ENCODE assay signal across 13 mouse cellular contexts in genomic region chr11:79093386-79093906, GRCm38 (mm10). TPM values are rescaled to one million over a fixed set of nuclear protein-coding genes. Genes with fewer than 3 reads are reported as not detected.
A peak's percentile ranks its signal among the peaks of the same experiment; 100 is the strongest.
DNase-seq lines count a peak whose midpoint lies in the region; ATAC-seq and TF ChIP-seq lines count a peak whose summit lies in the region.
"Had no signal": no experiment of that assay in that cellular context is flagged by ENCODE, and none has a peak within 500 bp of the region (broad histone marks: within the 10 kb centered on the region; RNA-seq: fewer than 3 reads in every experiment).

No protein-coding gene starts in this region.

- TF ChIP-seq CTCF in lung, postnatal 0 days (IDR thresholded peaks at IDR 0.05), result no peak

- no peak overlapping the region for H3K4me2 ChIP-seq in heart, embryonic 16.5 days (ENCODE audit: low read depth, low read length)
- H3K4me2 ChIP-seq in lung, postnatal 0 days (replicated peaks; ENCODE audit: low read depth, low read length), result no peak overlapping the region
- no peak overlapping the region for H3K4me2 ChIP-seq in stomach, embryonic 16.5 days (ENCODE audit: low read depth, low read length)

- H3K4me3 ChIP-seq in heart, embryonic 16.5 days (ENCODE audit: low read length), result no peak overlapping the region
- H3K4me3 ChIP-seq in lung, postnatal 0 days (ENCODE audit: low read depth, low read length), result no peak overlapping the region
- no peak overlapping the region for H3K4me3 ChIP-seq in stomach, embryonic 16.5 days (replicated peaks; ENCODE audit: low read length)
- H3K4me3 ChIP-seq: limb, embryonic 10.5 days had no signal

- no peak overlapping the region for H3K9ac ChIP-seq in heart, embryonic 16.5 days (ENCODE audit: low read length)
- H3K9ac ChIP-seq in lung, postnatal 0 days (replicated peaks; ENCODE audit: low read depth), result no peak overlapping the region; the same call in 1 of the 2 replicates
- no peak overlapping the region for H3K9ac ChIP-seq in stomach, embryonic 16.5 days (ENCODE audit: low read length)

- peaks cover 58% of the 10 kb centered on the region for H3K4me1 ChIP-seq in heart, embryonic 16.5 days (ENCODE audit: control insufficient read depth, insufficient read depth, low read length)
- peaks cover 34% of the 10 kb centered on the region for H3K4me1 ChIP-seq in lung, postnatal 0 days (ENCODE audit: insufficient read depth, low read depth, low read length)
- peaks cover 42% of the 10 kb centered on the region for H3K4me1 ChIP-seq in stomach, embryonic 16.5 days (ENCODE audit: control insufficient read depth, insufficient read depth, low read length)

- no peak for ATAC-seq in heart, embryonic 16.5 days (replicated peaks; ENCODE audit: extremely low read depth, insufficient read depth, low FRiP score)
- ATAC-seq in lung, postnatal 0 days, result peak; percentile 34
- no peak for ATAC-seq in stomach, embryonic 16.5 days (ENCODE audit: insufficient read depth, low FRiP score)

- no peaks in the 10 kb centered on the region for H3K36me3 ChIP-seq in heart, embryonic 16.5 days (ENCODE audit: control insufficient read depth, insufficient read depth)
- no peaks in the 10 kb centered on the region for H3K36me3 ChIP-seq in lung, postnatal 0 days (ENCODE audit: insufficient read depth, low read length)
- no peaks in the 10 kb centered on the region for H3K36me3 ChIP-seq in stomach, embryonic 16.5 days (ENCODE audit: control insufficient read depth, insufficient read depth, low read length)
- H3K36me3 ChIP-seq: G1E; limb, embryonic 10.5 days had no signal

- no peaks in the 10 kb centered on the region for H3K9me3 ChIP-seq in heart, embryonic 16.5 days (replicated peaks; ENCODE audit: control insufficient read depth, low read length)
- H3K9me3 ChIP-seq in lung, postnatal 0 days (ENCODE audit: low read length), result no peaks in the 10 kb centered on the region
- H3K9me3 ChIP-seq in stomach, embryonic 16.5 days (replicated peaks; ENCODE audit: control insufficient read depth, low read length), result no peaks in the 10 kb centered on the region
- H3K9me3 ChIP-seq: G1E; limb, embryonic 10.5 days had no signal

- DNase-seq in heart, adult 18-20 months, result no peak
- peak; percentile 29 for DNase-seq in lung, postnatal 0 days (ENCODE audit: low spot score)
- no peak for DNase-seq in lung, postnatal 25 days (ENCODE audit: low spot score)
- peak; percentile 82 for DNase-seq in ZHBTc4 (ENCODE audit: low read depth, low spot score)
- no peak for DNase-seq in urinary bladder, postnatal 10 days (ENCODE audit: low spot score)
- DNase-seq: cerebellum, postnatal 25 days; kidney, adult 9 months; right cerebral cortex, postnatal 25 days had no signal

- H3K27ac ChIP-seq in heart, embryonic 16.5 days (ENCODE audit: low read length), result peak overlapping the region; percentile 97
- peak overlapping the region; percentile 87 for H3K27ac ChIP-seq in lung, postnatal 0 days (ENCODE audit: low read length)
- peak overlapping the region; percentile 86; the same call in 1 of the 2 replicates for H3K27ac ChIP-seq in stomach, embryonic 16.5 days (ENCODE audit: low read length)
- H3K27ac ChIP-seq: limb, embryonic 10.5 days; macrophage had no signal

- peak; percentile 73 for TF ChIP-seq EP300 in lung, postnatal 0 days (IDR thresholded peaks at IDR 0.05)

- 58% methylated on average over 15 of the region's 15 CpGs for WGBS in heart, embryonic 16.5 days
- WGBS in lung, postnatal 0 days, result 40% methylated on average over 15 of the region's 15 CpGs
- WGBS in stomach, embryonic 16.5 days, result 71% methylated on average over 15 of the region's 15 CpGs

- H3K27me3 ChIP-seq in heart, embryonic 16.5 days (ENCODE audit: control insufficient read depth, insufficient read depth, low read length), result no peaks in the 10 kb centered on the region
- H3K27me3 ChIP-seq in lung, postnatal 0 days (replicated peaks; ENCODE audit: insufficient read depth, low read length), result no peaks in the 10 kb centered on the region
- no peaks in the 10 kb centered on the region for H3K27me3 ChIP-seq in stomach, embryonic 16.5 days (ENCODE audit: control insufficient read depth, insufficient read depth, low read length)

RNA-seq across cellular contexts. Expression of gene Ksr1, which starts 52.8 kb away (rescaled TPM):
- polyA plus RNA-seq in heart, embryonic 16.5 days (2015; fragmentation: Nextera tagmentation; extraction: Ambion mirVana), result 3.3 TPM in 2 replicates
- total RNA-seq in heart, adult 18-20 months (2021), result 1 to 10 TPM; 5.7 to 5.8 TPM
- 2.3 TPM in 2 replicates for polyA plus RNA-seq in lung, postnatal 0 days (2015; fragmentation: Nextera tagmentation; extraction: Ambion mirVana)
- polyA plus RNA-seq in stomach, embryonic 16.5 days (2015; fragmentation: Nextera tagmentation; extraction: Ambion mirVana), result 2.1 and 3.2 TPM in 2 replicates

Comparison
In these comparisons a context has a peak if more than half of its experiments do, and no peak if none do; other contexts are left out.
1. DNase-seq: peak in lung, postnatal 0 days (single experiment) and ZHBTc4 (single experiment); none in heart, adult 18-20 months (0 of 2), lung, postnatal 25 days (single experiment) and urinary bladder, postnatal 10 days (single experiment).
2. Peak in every context shown above with its lines, with median percentiles within 50 percentile points of each other: H3K27ac ChIP-seq.